Mouse (Mus musculus) intestine, embryonic 15.5 days (tissue): ENCODE measurements around the gene Pih1d1. TPM values are rescaled to one million over a fixed set of nuclear protein-coding genes. Genes with fewer than 3 reads are reported as not detected.

ENCODE experiments used
- ATAC-seq: fragments of 200-750 bp; cut with Nextera tagmentation; 2 replicates; pipeline ENCODE4 v1.8.0; 2017; ENCODE audit warnings: moderate TSS enrichment, moderate library complexity
- H3K27ac ChIP-seq: fragments of 300-500 bp; sonication (generic); 2 replicates; pipeline ENCODE4 v1.5.1; 2015; ENCODE audit warnings: mild to moderate bottlenecking, inconsistent platforms
- H3K27me3 ChIP-seq: fragments of 300-500 bp; sonication (generic); replicated peaks from 2 replicates; pipeline ENCODE4 v1.6.1; 2015; ENCODE audit warnings: inconsistent platforms
- H3K36me3 ChIP-seq: fragments of 300-500 bp; sonication (generic); 2 replicates; pipeline ENCODE4 v1.6.1; 2015; ENCODE audit warnings: inconsistent platforms
- H3K4me1 ChIP-seq: fragments of 300-500 bp; sonication (generic); replicated peaks from 2 replicates; pipeline ENCODE4 v1.6.1; 2015; ENCODE audit warnings: inconsistent platforms
- H3K4me2 ChIP-seq: fragments of 300-500 bp; sonication (generic); replicated peaks from 2 replicates; pipeline ENCODE4 v1.6.1; 2015; ENCODE audit warnings: mild to moderate bottlenecking, inconsistent platforms
- H3K4me3 ChIP-seq: fragments of 300-500 bp; sonication (generic); replicated peaks from 2 replicates; pipeline ENCODE4 v1.5.1; 2015; ENCODE audit warnings: inconsistent platforms
- H3K9ac ChIP-seq: fragments of 300-500 bp; sonication (generic); 2 replicates; pipeline ENCODE4 v1.6.1; 2015; ENCODE audit warnings: inconsistent platforms
- H3K9me3 ChIP-seq: fragments of 300-500 bp; sonication (generic); 2 replicates; pipeline ENCODE4 v1.6.1; 2016; ENCODE audit warnings: inconsistent platforms
- WGBS: fragments of 180-500 bp; shearing (Covaris S2); methylation state at CpG from one replicate; pipeline ENCODE4 v1.1.7; 2015; 5-methylcytosine and 5-hydroxymethylcytosine counted together
- polyA plus RNA-seq: library from polyadenylated mRNA; unstranded; fragments of >200 nt; fragmentation: Nextera tagmentation; extraction: Ambion mirVana; gene quantifications from 2 replicates; pipeline ENCODE4 v1.2.1, GENCODE M21; 2015

The Pih1d1 gene
- polyA plus RNA-seq, 1 experiment from 2014 or later = 94.1 TPM

GRCm38 (mm10) chr7:45191161-45191560, 37.1 kb downstream of the Pih1d1 start:
- H3K4me2 ChIP-seq = no peak overlapping the region
- H3K4me3 ChIP-seq = no peak overlapping the region
- no peak for ATAC-seq
- peaks cover 39% of the 10 kb centered on the region for H3K27me3 ChIP-seq
- H3K36me3 ChIP-seq = no peaks in the 10 kb centered on the region
- WGBS = 54% methylated on average over 2 of the region's 2 CpGs
- no peak overlapping the region for H3K27ac ChIP-seq
- no peak overlapping the region for H3K9ac ChIP-seq
- peaks cover 5% of the 10 kb centered on the region for H3K4me1 ChIP-seq
- H3K9me3 ChIP-seq = no peaks in the 10 kb centered on the region

- ATAC-seq = peak; percentile 37
- peaks cover 5% of the 10 kb centered on the region for H3K4me1 ChIP-seq
- no peak overlapping the region for H3K9ac ChIP-seq
- no peaks in the 10 kb centered on the region for H3K36me3 ChIP-seq
- no peak overlapping the region for H3K4me2 ChIP-seq
- WGBS = 11% methylated on average over 8 of the region's 8 CpGs
- H3K27me3 ChIP-seq = peaks cover 34% of the 10 kb centered on the region
- H3K4me3 ChIP-seq = no peak overlapping the region
- no peak overlapping the region for H3K27ac ChIP-seq
- H3K9me3 ChIP-seq = no peaks in the 10 kb centered on the region
Observed at GRCm38 (mm10) chr7:45191803-45192363, 37.8 kb downstream of the Pih1d1 start.

- peaks cover 31% of the 10 kb centered on the region for H3K27me3 ChIP-seq
- no peak overlapping the region for H3K27ac ChIP-seq
- no peak overlapping the region for H3K9ac ChIP-seq
- H3K4me3 ChIP-seq = no peak overlapping the region
- H3K9me3 ChIP-seq = no peaks in the 10 kb centered on the region
- ATAC-seq = no peak
- 83% methylated on average over 7 of the region's 7 CpGs for WGBS
- H3K36me3 ChIP-seq = no peaks in the 10 kb centered on the region
- no peak overlapping the region for H3K4me2 ChIP-seq
- peaks cover 5% of the 10 kb centered on the region for H3K4me1 ChIP-seq
Observed at GRCm38 (mm10) chr7:45192585-45193310, 38.6 kb downstream of the Pih1d1 start.

- Histone ChIP-seq H3K27me3 (peaks cover 25% of the 10 kb centered on the region), H3K36me3 (no peaks in the 10 kb centered on the region), H3K4me2 (no peak overlapping the region), H3K4me1 (peaks cover 5% of the 10 kb centered on the region), H3K9ac (no peak overlapping the region), H3K4me3 (no peak overlapping the region), H3K27ac (no peak overlapping the region), H3K9me3 (no peaks in the 10 kb centered on the region)
- WGBS = 67% methylated on average over 5 of the region's 5 CpGs
- ATAC-seq = no peak
Observed at GRCm38 (mm10) chr7:45193406-45193805, 39.3 kb downstream of the Pih1d1 start.

GRCm38 (mm10) chr7:45193871-45194785, 40.0 kb downstream of the Pih1d1 start:
- Histone ChIP-seq H3K9me3 (no peaks in the 10 kb centered on the region), H3K9ac (no peak overlapping the region), H3K4me3 (no peak overlapping the region), H3K36me3 (no peaks in the 10 kb centered on the region), H3K27ac (no peak overlapping the region), H3K27me3 (peaks cover 18% of the 10 kb centered on the region), H3K4me1 (peaks cover 5% of the 10 kb centered on the region), H3K4me2 (no peak overlapping the region)
- 70% methylated on average over 17 of the region's 17 CpGs for WGBS
- no peak for ATAC-seq

- Histone ChIP-seq H3K9ac (no peak overlapping the region), H3K4me3 (no peak overlapping the region), H3K27ac (no peak overlapping the region), H3K27me3 (peaks cover 19% of the 10 kb centered on the region; the same call in 1 of the 2 replicates), H3K4me2 (no peak overlapping the region), H3K36me3 (no peaks in the 10 kb centered on the region), H3K9me3 (no peaks in the 10 kb centered on the region), H3K4me1 (peaks cover 5% of the 10 kb centered on the region)
- 63% methylated on average over 13 of the region's 13 CpGs for WGBS
- no peak for ATAC-seq
Observed at GRCm38 (mm10) chr7:45195341-45196175, 41.5 kb downstream of the Pih1d1 start.

- WGBS = 85% methylated on average over 4 of the region's 4 CpGs
- Histone ChIP-seq H3K9ac (no peak overlapping the region), H3K4me2 (no peak overlapping the region), H3K4me3 (no peak overlapping the region), H3K36me3 (no peaks in the 10 kb centered on the region), H3K27me3 (peaks cover 13% of the 10 kb centered on the region; the same call in 1 of the 2 replicates), H3K4me1 (peaks cover 5% of the 10 kb centered on the region), H3K9me3 (no peaks in the 10 kb centered on the region), H3K27ac (no peak overlapping the region)
- ATAC-seq = no peak
Observed at GRCm38 (mm10) chr7:45196176-45196535, 42.1 kb downstream of the Pih1d1 start.

- peaks cover 8% of the 10 kb centered on the region; the same call in 1 of the 2 replicates for H3K27me3 ChIP-seq
- no peaks in the 10 kb centered on the region for H3K36me3 ChIP-seq
- H3K4me3 ChIP-seq = no peak overlapping the region
- ATAC-seq = no peak
- H3K4me1 ChIP-seq = peaks cover 2% of the 10 kb centered on the region
- H3K9me3 ChIP-seq = no peaks in the 10 kb centered on the region
- no peak overlapping the region for H3K4me2 ChIP-seq
- WGBS = 70% methylated on average over 5 of the region's 5 CpGs
- H3K27ac ChIP-seq = no peak overlapping the region
- no peak overlapping the region for H3K9ac ChIP-seq
Observed at GRCm38 (mm10) chr7:45196994-45197393, 42.9 kb downstream of the Pih1d1 start.

GRCm38 (mm10) chr7:45198435-45198834, 44.3 kb downstream of the Pih1d1 start:
- H3K4me1 ChIP-seq = no peaks in the 10 kb centered on the region
- no peak overlapping the region for H3K27ac ChIP-seq
- H3K4me2 ChIP-seq = no peak overlapping the region
- H3K9me3 ChIP-seq = no peaks in the 10 kb centered on the region
- H3K9ac ChIP-seq = no peak overlapping the region
- WGBS = 17% methylated on average over 5 of the region's 5 CpGs
- H3K4me3 ChIP-seq = no peak overlapping the region
- H3K27me3 ChIP-seq = peaks cover 8% of the 10 kb centered on the region; the same call in 1 of the 2 replicates
- no peaks in the 10 kb centered on the region for H3K36me3 ChIP-seq
- peak; percentile 57 for ATAC-seq

GRCm38 (mm10) chr7:45198961-45199360, 44.9 kb downstream of the Pih1d1 start:
- Histone ChIP-seq H3K9ac (no peak overlapping the region), H3K27me3 (peaks cover 8% of the 10 kb centered on the region; the same call in 1 of the 2 replicates), H3K4me3 (no peak overlapping the region), H3K36me3 (no peaks in the 10 kb centered on the region), H3K9me3 (no peaks in the 10 kb centered on the region), H3K27ac (no peak overlapping the region), H3K4me1 (no peaks in the 10 kb centered on the region), H3K4me2 (no peak overlapping the region)
- 81% methylated on average over 11 of the region's 11 CpGs for WGBS
- no peak for ATAC-seq

GRCm38 (mm10) chr7:45202654-45203053, 48.6 kb downstream of the Pih1d1 start:
- WGBS = 34% methylated on average over 10 of the region's 10 CpGs
- H3K27me3 ChIP-seq = 0 out of 2 replicates have a peak, but pooled peaks cover 6% of the 10 kb centered on the region
- H3K9me3 ChIP-seq = no peaks in the 10 kb centered on the region
- no peak overlapping the region for H3K4me2 ChIP-seq
- H3K27ac ChIP-seq = no peak overlapping the region
- ATAC-seq = no peak
- H3K36me3 ChIP-seq = no peaks in the 10 kb centered on the region
- H3K4me3 ChIP-seq = no peak overlapping the region
- H3K4me1 ChIP-seq = no peaks in the 10 kb centered on the region
- no peak overlapping the region for H3K9ac ChIP-seq
